Mouse (Mus musculus) neural tube, postnatal 0 days (tissue): Measurements from ENCODE around the gene Mcpt4. TPM values are rescaled to one million over a fixed set of nuclear protein-coding genes. Genes with fewer than 3 reads are reported as not detected.

Experiments
- microRNA-seq: library from miRNA; unstranded; fragments of <30 nt; microRNA quantifications from one replicate; pipeline ENCODE4, GENCODE M21; 2016
- polyA plus RNA-seq: library from polyadenylated mRNA; unstranded; fragments of >200 nt; fragmentation: Nextera tagmentation; extraction: Ambion mirVana; gene quantifications from 2 replicates; pipeline ENCODE4 v1.2.1, GENCODE M21; 2015

Mcpt4 gene
- 0.14 TPM in 1 of 2 replicates, not detected in the other for polyA plus RNA-seq

DNA sequence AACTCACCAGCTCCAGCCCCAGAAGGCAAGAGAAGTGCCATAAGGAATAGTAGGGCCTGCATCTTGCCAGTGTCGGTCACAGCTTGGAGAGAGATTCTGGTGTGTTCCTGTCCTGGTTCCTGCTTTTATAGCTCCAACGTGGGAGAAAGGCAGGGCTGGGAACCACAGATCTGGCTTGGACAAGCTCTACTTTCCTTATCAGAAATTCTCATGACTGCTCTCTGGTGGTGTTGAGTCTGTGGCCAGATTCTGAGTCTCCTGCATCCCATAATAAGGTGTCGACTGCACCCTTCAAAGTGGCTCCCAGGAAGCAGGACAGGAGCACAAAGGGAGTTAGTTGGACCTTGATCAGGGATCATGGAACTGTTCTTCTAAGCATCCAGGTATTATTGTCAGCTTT lies at the start of gene Mcpt4:
Gene Mcpt4 (minus strand): TSS at position 101 of the 400 bp plus-strand sequence.

DNA sequence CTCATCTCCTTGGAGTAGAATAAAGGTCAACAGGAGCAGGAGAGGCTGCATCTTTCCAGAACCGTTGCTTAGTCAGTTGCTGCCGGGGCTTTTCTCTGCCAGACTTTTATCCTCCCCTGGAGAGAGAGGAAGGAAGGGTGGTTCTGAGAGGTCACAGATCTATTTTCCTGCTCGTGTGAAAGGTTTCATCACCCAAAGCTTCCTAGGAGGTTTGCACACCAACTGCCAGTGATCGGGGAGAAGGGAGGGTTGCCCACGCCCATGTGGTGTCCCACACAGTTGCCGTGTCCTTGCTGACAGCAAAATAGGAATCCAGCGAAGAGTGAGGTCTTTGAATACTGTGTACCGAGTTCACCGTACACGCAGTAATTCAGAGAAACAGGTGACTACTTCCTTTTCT lies 40.3 kb upstream of the Mcpt4 start, which contains the start of gene Ctsg:
Gene Ctsg (minus strand): TSS at position 189 of the 400 bp plus-strand sequence.

DNA sequence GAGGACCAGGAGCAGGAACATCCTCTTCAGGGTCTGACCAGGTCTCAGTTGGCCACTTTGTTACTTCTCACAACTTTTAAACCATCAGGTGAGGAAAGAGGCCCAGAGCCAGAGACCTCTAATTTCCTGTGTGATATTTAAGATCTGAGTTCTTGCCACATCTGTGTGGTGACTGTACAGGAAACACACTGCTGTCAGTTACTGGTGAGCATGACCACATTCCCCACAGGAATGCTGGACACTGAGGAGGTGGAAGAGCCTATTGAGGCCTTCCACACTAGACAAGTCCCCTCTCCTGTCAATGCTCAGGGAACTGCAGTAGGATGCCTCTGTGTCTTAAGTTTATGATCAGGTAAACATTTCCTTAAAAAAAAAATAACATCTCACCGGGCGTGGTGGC lies 23.1 kb upstream of the Mcpt4 start, which contains the start of gene Mcpt8:
Gene Mcpt8 (minus strand): TSS at position 107 of the 400 bp plus-strand sequence.

DNA sequence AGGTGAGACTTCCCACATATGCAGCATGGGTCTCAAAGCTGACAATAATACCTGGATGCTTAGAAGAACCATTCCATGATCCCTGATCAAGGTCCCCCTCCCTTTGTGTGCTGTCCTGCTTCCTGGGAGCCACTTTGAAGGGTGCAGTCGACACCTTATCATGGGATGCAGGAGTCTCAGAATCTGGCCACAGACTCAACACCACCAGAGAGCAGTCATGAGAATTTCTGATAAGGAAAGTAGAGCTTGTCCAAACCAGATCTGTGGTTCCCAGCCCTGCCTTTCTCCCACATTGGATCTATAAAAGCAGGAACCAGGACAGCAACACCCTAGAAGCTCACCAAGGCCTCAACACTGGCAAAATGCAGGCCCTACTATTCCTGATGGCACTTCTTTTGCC lies 20.3 kb downstream of the Mcpt4 start, which contains the start of gene Mcpt2:
Gene Mcpt2 (plus strand): TSS at position 250 of the 400 bp plus-strand sequence.

DNA sequence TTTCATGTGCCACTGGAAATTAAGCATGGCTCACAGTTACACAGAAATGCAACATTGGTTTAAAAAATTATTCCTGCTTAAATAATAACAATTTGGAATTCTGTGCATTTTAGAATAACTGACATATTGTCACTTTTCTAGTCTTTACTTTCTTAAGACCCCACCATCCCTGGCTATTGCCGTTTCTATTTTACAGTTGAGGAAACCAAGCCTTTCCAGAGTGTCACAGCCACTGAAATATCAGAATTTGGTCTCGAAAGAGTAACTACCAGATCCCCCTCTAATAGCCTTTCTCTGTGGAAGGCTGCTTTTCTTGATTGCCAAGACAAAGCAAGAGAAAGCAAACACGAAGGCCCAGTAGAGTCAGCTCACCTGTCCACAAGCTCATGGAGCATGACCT lies 31.7 kb downstream of the Mcpt4 start, which contains the start of gene Mcpt9:
Gene Mcpt9 (minus strand): TSS at position 101 of the 400 bp plus-strand sequence.

DNA sequence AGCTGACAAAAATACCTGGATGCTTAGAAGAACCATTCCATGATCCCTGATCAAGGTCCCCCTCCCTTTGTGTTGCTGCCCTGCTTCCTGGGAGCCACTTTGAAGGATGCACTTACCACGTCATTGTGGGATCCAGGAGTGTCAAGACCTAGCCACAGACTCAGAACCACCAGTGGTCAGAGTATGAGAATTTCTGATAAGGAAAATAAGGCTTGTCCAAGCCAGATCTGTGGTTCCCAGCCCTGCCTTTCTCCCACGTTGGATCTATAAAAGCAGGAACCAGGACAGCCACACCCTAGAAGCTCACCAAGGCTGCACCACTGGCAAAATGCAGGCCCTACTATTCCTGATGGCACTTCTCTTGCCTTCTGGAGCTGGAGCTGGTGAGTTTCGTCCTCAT lies 44.4 kb downstream of the Mcpt4 start, which contains the start of gene Mcpt1:
Gene Mcpt1 (plus strand): TSS at position 301 of the 400 bp plus-strand sequence.

Small RNA genes within 50 kb of the gene (microRNA-seq; reads per million reads assigned to microRNA genes)
- not detected for gene Mir6949

Other genes with a start within 250 kb of the Mcpt4 start
- 5.1 and 5.7 TPM in 2 replicates for gene Nfatc4, start 239.2 kb downstream of the Mcpt4 start, polyA plus RNA-seq
- gene Nynrin, start 208.3 kb downstream of the Mcpt4 start, polyA plus RNA-seq: 5.8 and 6.7 TPM in 2 replicates
- gene Cbln3, start 177.9 kb downstream of the Mcpt4 start, polyA plus RNA-seq: 0.68 and 1.0 TPM in 2 replicates
- gene Khnyn, start 177.4 kb downstream of the Mcpt4 start, polyA plus RNA-seq: 6.2 and 7.5 TPM in 2 replicates
- gene Sdr39u1, start 162.0 kb downstream of the Mcpt4 start, polyA plus RNA-seq: 141 and 152 TPM in 2 replicates
- 0.43 and 0.57 TPM in 2 replicates for gene Cma1, start 117.6 kb downstream of the Mcpt4 start, polyA plus RNA-seq
- gene Cma2, start 111.3 kb downstream of the Mcpt4 start, polyA plus RNA-seq: not detected in 2 replicates
- not detected in 2 replicates for gene Mcpt1, start 44.3 kb downstream of the Mcpt4 start, polyA plus RNA-seq
- gene Mcpt9, start 31.8 kb downstream of the Mcpt4 start, polyA plus RNA-seq: not detected in 2 replicates
- not detected in 2 replicates for gene Mcpt2, start 20.3 kb downstream of the Mcpt4 start, polyA plus RNA-seq
- not detected in 2 replicates for gene Mcpt8, start 23.0 kb upstream of the Mcpt4 start, polyA plus RNA-seq
- not detected in 2 replicates for gene Ctsg, start 40.3 kb upstream of the Mcpt4 start, polyA plus RNA-seq
- gene Gzme, start 58.3 kb upstream of the Mcpt4 start, polyA plus RNA-seq: not detected in 2 replicates
- gene Gzmd, start 70.3 kb upstream of the Mcpt4 start, polyA plus RNA-seq: not detected in 2 replicates
- gene Gzmg, start 97.3 kb upstream of the Mcpt4 start, polyA plus RNA-seq: not detected in 2 replicates
- not detected in 2 replicates for gene Gzmn, start 112.3 kb upstream of the Mcpt4 start, polyA plus RNA-seq
- not detected in 2 replicates for gene Gzmf, start 149.1 kb upstream of the Mcpt4 start, polyA plus RNA-seq
- gene Gzmc, start 172.3 kb upstream of the Mcpt4 start, polyA plus RNA-seq: 0.30 TPM in 1 of 2 replicates, not detected in the other
- not detected in 2 replicates for gene Gzmb, start 199.9 kb upstream of the Mcpt4 start, polyA plus RNA-seq